Mouse (Mus musculus) ES-Bruce4 (cell line): Measurements from ENCODE around the gene I0C0044D17Rik. TPM values are rescaled to one million over a fixed set of nuclear protein-coding genes. Genes with fewer than 3 reads are reported as not detected.

Experiments used
- H3K27ac ChIP-seq: 2 replicates; pipeline ENCODE4 v1.5.1; 2012; ENCODE audit warnings: low read length, inconsistent platforms; ENCODE audit not compliant: insufficient read depth
- H3K27me3 ChIP-seq: 2 replicates; pipeline ENCODE4 v1.6.1; 2012; ENCODE audit warnings: mild to moderate bottlenecking, low read length, inconsistent platforms; ENCODE audit not compliant: control insufficient read depth, poor library complexity, insufficient read depth, severe bottlenecking
- H3K36me3 ChIP-seq: 2 replicates; pipeline ENCODE4 v1.6.1; 2012; ENCODE audit warnings: inconsistent platforms, mild to moderate bottlenecking, low read length, moderate library complexity; ENCODE audit not compliant: control insufficient read depth, poor library complexity, insufficient read depth, severe bottlenecking
- H3K4me1 ChIP-seq: one replicate; pipeline ENCODE4 v1.8.1; 2011; ENCODE audit warnings: low read length; ENCODE audit not compliant: control insufficient read depth, insufficient read depth
- H3K4me3 ChIP-seq: 2 replicates; pipeline ENCODE4 v1.5.1; 2011; ENCODE audit warnings: low read depth, mild to moderate bottlenecking, low read length
- H3K9ac ChIP-seq: 2 replicates; pipeline ENCODE4 v1.6.1; 2012; ENCODE audit warnings: low read depth, mild to moderate bottlenecking, inconsistent platforms; ENCODE audit not compliant: poor library complexity, severe bottlenecking
- H3K9me3 ChIP-seq: replicated peaks from 2 replicates; pipeline ENCODE4 v1.6.1; 2012; ENCODE audit warnings: mild to moderate bottlenecking, low read length, inconsistent platforms; ENCODE audit not compliant: control insufficient read depth, poor library complexity, insufficient read depth, severe bottlenecking
- CTCF ChIP-seq: IDR thresholded peaks from one replicate; pipeline ENCODE4 v1.8.1; 2011; ENCODE audit warnings: low read depth, low read length
- EP300 ChIP-seq: IDR thresholded peaks from 2 replicates; pipeline ENCODE4 v1.6.1; 2011; ENCODE audit warnings: low read depth, low read length; ENCODE audit not compliant: insufficient read depth
- POLR2A ChIP-seq: IDR thresholded peaks from one replicate; pipeline ENCODE4 v1.8.1; 2011; ENCODE audit warnings: low read length; ENCODE audit not compliant: insufficient read depth
- polyA plus RNA-seq: library from polyadenylated mRNA; stranded (reverse); fragments of >200 nt; gene quantifications from 2 replicates; pipeline ENCODE4 v1.2.4, GENCODE M21; 2011; ENCODE audit warnings: low read depth; ENCODE audit not compliant: missing spikeins, insufficient read depth, insufficient read length

I0C0044D17Rik gene
- polyA plus RNA-seq, 1 experiment = not detected

- TF ChIP-seq POLR2A (no peak), CTCF (no peak), EP300 (no peak)
- Histone ChIP-seq H3K9ac (no peak overlapping the region), H3K4me3 (no peak overlapping the region), H3K36me3 (no peaks in the 10 kb centered on the region), H3K27ac (no peak overlapping the region), H3K9me3 (no peaks in the 10 kb centered on the region), H3K27me3 (no peaks in the 10 kb centered on the region), H3K4me1 (peaks cover 4% of the 10 kb centered on the region)
Observed at GRCm38 (mm10) chr4:98790721-98791120, 32.9 kb downstream of the I0C0044D17Rik start.

GRCm38 (mm10) chr4:98789861-98790311 lies 33.8 kb downstream of the I0C0044D17Rik start:
- H3K9ac ChIP-seq = no peak overlapping the region

GRCm38 (mm10) chr4:98789133-98789765 lies 34.4 kb downstream of the I0C0044D17Rik start:
- H3K4me3 ChIP-seq = no peak overlapping the region
- no peak overlapping the region for H3K9ac ChIP-seq
- TF ChIP-seq POLR2A = no peak
- H3K36me3 ChIP-seq = no peaks in the 10 kb centered on the region
- peaks cover 5% of the 10 kb centered on the region for H3K4me1 ChIP-seq
- no peaks in the 10 kb centered on the region for H3K27me3 ChIP-seq
- no peak overlapping the region for H3K27ac ChIP-seq
- H3K9me3 ChIP-seq = no peaks in the 10 kb centered on the region

More at GRCm38 (mm10) chr4:98789861-98790311, 33.8 kb downstream of the I0C0044D17Rik start:
- Histone ChIP-seq H3K27me3 (no peaks in the 10 kb centered on the region), H3K4me1 (peaks cover 5% of the 10 kb centered on the region), H3K9me3 (no peaks in the 10 kb centered on the region), H3K36me3 (no peaks in the 10 kb centered on the region), H3K27ac (no peak overlapping the region), H3K4me3 (no peak overlapping the region)
- TF ChIP-seq EP300 (no peak), POLR2A (no peak), CTCF (no peak)

GRCm38 (mm10) chr4:98786281-98786680 lies 37.4 kb downstream of the I0C0044D17Rik start:
- H3K36me3 ChIP-seq = no peaks in the 10 kb centered on the region
- no peaks in the 10 kb centered on the region for H3K27me3 ChIP-seq
- peaks cover 5% of the 10 kb centered on the region for H3K4me1 ChIP-seq
- H3K9me3 ChIP-seq = no peaks in the 10 kb centered on the region
- H3K27ac ChIP-seq = 0 out of 2 replicates have a peak overlapping the region, but pooled peaks have one; percentile 14
- TF ChIP-seq CTCF = no peak
- no peak for TF ChIP-seq POLR2A
- no peak for TF ChIP-seq EP300
- no peak overlapping the region for H3K4me3 ChIP-seq
- no peak overlapping the region for H3K9ac ChIP-seq

GRCm38 (mm10) chr4:98785851-98786250 lies 37.8 kb downstream of the I0C0044D17Rik start:
- H3K36me3 ChIP-seq = no peaks in the 10 kb centered on the region
- TF ChIP-seq EP300 (no peak), CTCF (no peak), POLR2A (no peak)
- H3K9ac ChIP-seq = no peak overlapping the region

GRCm38 (mm10) chr4:98778219-98778618 lies 45.4 kb downstream of the I0C0044D17Rik start:
- H3K4me3 ChIP-seq = peak overlapping the region; percentile 19; the same call in 1 of the 2 replicates
- H3K4me1 ChIP-seq = no peaks in the 10 kb centered on the region
- no peak overlapping the region for H3K9ac ChIP-seq
- H3K36me3 ChIP-seq = no peaks in the 10 kb centered on the region
- TF ChIP-seq CTCF = no peak
- no peak for TF ChIP-seq POLR2A
- no peak for TF ChIP-seq EP300
- H3K27ac ChIP-seq = no peak overlapping the region
- H3K27me3 ChIP-seq = no peaks in the 10 kb centered on the region
- no peaks in the 10 kb centered on the region for H3K9me3 ChIP-seq

More at GRCm38 (mm10) chr4:98785851-98786250, 37.8 kb downstream of the I0C0044D17Rik start:
- H3K27ac ChIP-seq = 0 out of 2 replicates have a peak overlapping the region, but pooled peaks have one; percentile 31
- H3K9me3 ChIP-seq = no peaks in the 10 kb centered on the region
- peaks cover 5% of the 10 kb centered on the region for H3K4me1 ChIP-seq
- no peak overlapping the region for H3K4me3 ChIP-seq
- H3K27me3 ChIP-seq = no peaks in the 10 kb centered on the region
